Mouse (Mus musculus): ENCODE data around the gene Mapk13. TPM values are rescaled to one million over a fixed set of nuclear protein-coding genes. Genes with fewer than 3 reads are reported as not detected.
"Not testable (repeated sequence)": the region's sequence is repeated elsewhere in the genome, so short reads cannot be mapped to it uniquely, and the experiment has no call there.

The Mapk13 gene
- polyA plus RNA-seq, 1 experiment from 2014 or later: 130 TPM

DNA sequence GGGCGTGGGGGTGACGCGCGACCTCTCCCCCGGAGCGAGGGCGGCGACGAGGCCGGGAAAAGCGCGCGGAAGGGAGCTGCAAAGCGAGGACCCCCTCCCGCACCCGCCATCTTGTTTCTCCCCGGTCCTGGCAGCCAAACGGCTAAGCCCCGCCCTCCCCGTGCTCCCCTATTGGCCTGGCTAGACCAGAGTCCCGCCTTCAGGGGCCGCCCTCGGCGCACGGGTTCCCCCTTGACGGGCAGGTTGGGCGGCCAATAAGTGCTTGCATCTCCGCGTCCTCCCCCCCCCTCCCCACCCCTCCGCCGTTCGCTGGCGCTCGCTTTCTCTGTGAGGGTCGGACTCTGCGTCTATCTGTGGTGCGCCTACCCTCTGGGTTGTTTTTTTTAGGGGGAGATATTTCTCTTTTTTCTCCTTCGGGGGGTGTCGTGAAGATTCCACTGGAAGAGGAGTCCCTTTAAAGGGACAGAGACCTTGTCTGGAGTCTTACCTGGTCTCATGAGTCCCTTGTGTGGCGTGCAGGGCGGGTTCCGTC is 32.4 kb downstream of the Mapk13 start:
- 0% methylated on average over 33 of the region's 42 CpGs for WGBS
- Histone ChIP-seq H3K27ac (peak overlapping the region; percentile 99), H3K4me3 (peak overlapping the region; percentile 79), H3K4me1 (peaks cover 29% of the 10 kb centered on the region), H3K9ac (peak overlapping the region; percentile 99), H3K27me3 (no peaks in the 10 kb centered on the region), H3K36me3 (peaks cover 14% of the 10 kb centered on the region), H3K4me2 (peak overlapping the region; percentile 55), H3K9me3 (no peaks in the 10 kb centered on the region)
- peak; percentile 97 for ATAC-seq (ENCODE audit: insufficient number of reproducible peaks, low FRiP score, low TSS enrichment, low read depth)

DNA sequence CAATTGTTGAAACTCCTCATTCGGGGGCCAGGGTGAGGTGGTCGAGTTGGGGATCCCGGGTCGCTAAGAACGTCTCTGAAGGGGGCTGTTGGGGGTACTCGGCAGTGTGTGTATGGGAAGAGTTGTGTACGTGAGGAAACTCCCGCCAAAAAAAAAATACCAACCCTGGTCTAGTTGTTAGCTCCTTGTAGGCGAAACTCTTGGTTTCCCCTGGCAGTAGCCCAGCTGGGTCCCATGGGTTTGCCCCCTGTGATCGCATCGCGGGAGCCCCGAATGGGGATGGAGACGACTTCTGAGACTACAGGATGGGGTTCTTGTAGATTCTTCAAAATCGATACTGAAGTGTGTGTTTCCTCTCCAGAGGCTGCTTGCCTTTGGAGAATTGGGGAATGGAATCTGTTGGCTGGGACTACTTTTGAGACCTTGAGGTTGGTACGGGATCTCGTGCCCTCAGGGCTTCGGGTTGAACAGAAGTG is 32.9 kb downstream of the Mapk13 start:
- Histone ChIP-seq H3K4me1 (peaks cover 29% of the 10 kb centered on the region), H3K27ac (no peak overlapping the region), H3K9me3 (no peaks in the 10 kb centered on the region), H3K36me3 (peaks cover 19% of the 10 kb centered on the region), H3K9ac (peak overlapping the region; percentile 41), H3K4me3 (peak overlapping the region; percentile 79), H3K4me2 (peak overlapping the region; percentile 55), H3K27me3 (no peaks in the 10 kb centered on the region)
- WGBS: 1% methylated on average over 18 of the region's 18 CpGs
- no peak; the same call in 1 of the 2 replicates for ATAC-seq (ENCODE audit: insufficient number of reproducible peaks, low FRiP score, low TSS enrichment, low read depth)

DNA sequence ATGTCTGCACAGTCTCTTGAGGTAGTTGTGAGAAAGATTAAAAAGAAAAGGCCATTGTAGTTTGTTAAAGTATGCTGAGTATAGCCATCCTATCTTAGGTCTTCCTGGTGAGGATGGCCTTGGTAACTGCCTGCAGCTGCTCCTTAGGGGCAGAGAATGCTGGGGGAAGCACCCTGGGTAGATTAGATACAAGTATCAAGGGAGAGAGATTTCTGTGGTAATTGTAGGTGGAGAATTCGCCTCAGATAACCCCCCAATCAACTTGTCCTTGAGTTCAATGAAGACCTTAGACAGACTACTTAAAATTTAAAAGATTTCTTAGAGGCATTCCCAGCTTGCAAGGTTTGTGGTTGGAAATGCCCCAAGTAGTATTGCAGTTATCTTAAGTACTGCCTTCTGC is 34.2 kb downstream of the Mapk13 start:
- no peak for ATAC-seq (ENCODE audit: insufficient number of reproducible peaks, low FRiP score, low TSS enrichment, low read depth)
- Histone ChIP-seq H3K4me3 (no peak overlapping the region), H3K27ac (no peak overlapping the region), H3K4me1 (peaks cover 29% of the 10 kb centered on the region), H3K9me3 (no peaks in the 10 kb centered on the region), H3K36me3 (peaks cover 29% of the 10 kb centered on the region), H3K4me2 (no peak overlapping the region), H3K27me3 (no peaks in the 10 kb centered on the region), H3K9ac (no peak overlapping the region)
- WGBS: 86% methylated on average over 1 of the region's 1 CpGs

DNA sequence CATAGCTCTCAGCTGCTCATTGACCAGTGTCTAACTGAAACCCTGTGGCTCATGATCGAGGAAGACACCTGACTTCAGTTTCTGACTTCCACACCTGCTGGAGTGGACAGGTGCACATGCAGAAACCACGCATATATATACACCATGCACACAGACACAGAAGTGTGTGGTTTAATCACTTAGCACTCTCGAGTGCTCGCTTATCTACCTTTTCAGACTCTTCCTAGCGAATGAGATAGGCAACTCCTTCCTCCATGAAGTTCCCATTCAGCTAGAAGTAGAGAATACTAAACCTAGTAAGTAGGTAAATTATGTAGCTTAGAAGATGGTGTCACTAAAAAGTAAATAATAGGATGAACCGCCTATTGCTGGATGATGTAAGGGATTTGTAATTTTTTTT is 35.9 kb downstream of the Mapk13 start:
- H3K27me3 ChIP-seq: no peaks in the 10 kb centered on the region
- no peak overlapping the region for H3K4me2 ChIP-seq
- WGBS: 93% methylated on average over 6 of the region's 6 CpGs
- no peak for ATAC-seq (ENCODE audit: insufficient number of reproducible peaks, low FRiP score, low TSS enrichment, low read depth)
- H3K9me3 ChIP-seq: no peaks in the 10 kb centered on the region
- peaks cover 43% of the 10 kb centered on the region for H3K36me3 ChIP-seq
- H3K4me1 ChIP-seq: peaks cover 20% of the 10 kb centered on the region
- no peak overlapping the region for H3K27ac ChIP-seq
- no peak overlapping the region for H3K4me3 ChIP-seq
- no peak overlapping the region for H3K9ac ChIP-seq

DNA sequence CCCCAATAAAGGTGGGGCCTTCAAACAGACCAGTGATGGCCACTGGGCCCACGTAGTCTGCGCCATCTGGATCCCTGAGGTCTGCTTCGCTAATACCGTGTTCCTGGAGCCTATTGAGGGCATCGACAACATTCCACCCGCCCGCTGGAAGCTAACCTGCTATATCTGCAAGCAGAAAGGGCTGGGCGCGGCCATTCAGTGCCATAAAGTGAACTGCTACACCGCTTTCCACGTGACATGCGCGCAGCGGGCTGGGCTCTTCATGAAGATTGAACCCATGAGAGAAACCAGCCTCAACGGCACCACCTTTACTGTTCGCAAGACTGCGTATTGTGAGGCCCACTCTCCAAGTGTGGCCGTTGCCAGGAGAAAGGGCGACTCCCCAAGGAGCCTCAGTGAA is 37.7 kb downstream of the Mapk13 start:
- H3K4me3 ChIP-seq: no peak overlapping the region
- H3K9ac ChIP-seq: no peak overlapping the region
- 96% methylated on average over 19 of the region's 19 CpGs for WGBS
- H3K9me3 ChIP-seq: no peaks in the 10 kb centered on the region
- H3K27ac ChIP-seq: no peak overlapping the region
- H3K4me2 ChIP-seq: no peak overlapping the region
- no peaks in the 10 kb centered on the region for H3K27me3 ChIP-seq
- peaks cover 60% of the 10 kb centered on the region for H3K36me3 ChIP-seq
- ATAC-seq (ENCODE audit: insufficient number of reproducible peaks, low FRiP score, low TSS enrichment, low read depth): no peak
- H3K4me1 ChIP-seq: peaks cover 13% of the 10 kb centered on the region

DNA sequence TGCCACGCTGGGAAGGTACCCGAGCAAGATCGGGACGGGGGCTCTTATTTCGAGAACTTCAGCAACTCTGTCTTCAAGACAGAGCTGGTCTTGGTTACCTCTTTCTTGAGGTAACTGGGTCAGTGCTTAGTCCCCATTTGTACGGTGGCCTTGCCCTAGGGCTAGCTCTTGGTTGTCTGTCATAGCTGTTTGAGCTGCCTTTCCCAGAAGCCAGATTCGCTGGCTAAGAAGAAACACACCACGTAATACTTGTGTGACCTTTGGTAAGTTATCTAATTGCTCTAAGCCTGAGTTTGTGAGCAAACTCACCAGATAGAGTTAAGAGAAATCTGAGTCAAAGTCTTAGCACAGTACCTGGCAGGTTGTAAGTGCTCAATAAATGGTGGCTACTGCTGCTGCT is 39.6 kb downstream of the Mapk13 start:
- no peaks in the 10 kb centered on the region for H3K4me1 ChIP-seq
- H3K27ac ChIP-seq: no peak overlapping the region
- H3K9me3 ChIP-seq: no peaks in the 10 kb centered on the region
- no peak overlapping the region for H3K4me3 ChIP-seq
- H3K36me3 ChIP-seq: peaks cover 79% of the 10 kb centered on the region
- no peak overlapping the region for H3K4me2 ChIP-seq
- no peak overlapping the region for H3K9ac ChIP-seq
- 96% methylated on average over 8 of the region's 8 CpGs for WGBS
- H3K27me3 ChIP-seq: no peaks in the 10 kb centered on the region
- no peak for ATAC-seq (ENCODE audit: insufficient number of reproducible peaks, low FRiP score, low TSS enrichment, low read depth)

DNA sequence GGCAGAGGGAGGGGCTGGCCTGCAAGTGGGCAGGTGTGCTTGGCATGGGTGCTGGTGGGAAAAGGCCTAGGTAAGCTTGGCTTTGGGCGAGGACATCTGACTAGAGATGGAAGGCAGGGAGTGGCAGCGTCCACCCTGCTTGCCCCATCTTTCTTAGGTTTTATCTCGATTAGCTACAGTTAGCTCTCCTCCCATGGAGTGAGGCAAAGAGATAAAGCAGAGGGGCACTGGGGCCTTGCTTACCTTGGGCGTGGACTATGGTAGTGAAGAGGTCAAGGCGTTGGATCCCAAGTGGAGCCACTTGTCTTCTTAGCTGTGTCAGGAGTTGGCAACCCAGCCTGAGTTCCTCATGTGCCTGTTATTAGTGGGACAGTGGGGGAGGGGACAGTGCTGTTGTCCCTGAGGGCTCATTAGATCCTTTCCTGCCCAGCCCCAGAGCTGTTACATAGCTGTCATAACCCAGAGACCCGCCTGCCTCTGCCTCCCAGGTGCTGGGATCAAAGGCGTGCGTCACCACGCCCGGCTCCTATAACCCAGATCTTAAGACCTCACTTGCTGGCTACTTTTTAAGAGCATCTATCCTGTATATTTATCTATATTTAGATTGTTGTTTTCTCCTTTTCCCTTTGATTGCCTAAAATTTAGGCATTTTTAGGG is 40.2 kb downstream of the Mapk13 start:
- H3K36me3 ChIP-seq: peaks cover 84% of the 10 kb centered on the region
- no peaks in the 10 kb centered on the region for H3K27me3 ChIP-seq
- no peak for ATAC-seq (ENCODE audit: insufficient number of reproducible peaks, low FRiP score, low TSS enrichment, low read depth)
- H3K4me1 ChIP-seq: no peaks in the 10 kb centered on the region
- no peak overlapping the region for H3K4me2 ChIP-seq
- H3K9ac ChIP-seq: no peak overlapping the region
- no peak overlapping the region for H3K27ac ChIP-seq
- no peak overlapping the region for H3K4me3 ChIP-seq
- WGBS: 92% methylated on average over 10 of the region's 10 CpGs
- H3K9me3 ChIP-seq: no peaks in the 10 kb centered on the region

DNA sequence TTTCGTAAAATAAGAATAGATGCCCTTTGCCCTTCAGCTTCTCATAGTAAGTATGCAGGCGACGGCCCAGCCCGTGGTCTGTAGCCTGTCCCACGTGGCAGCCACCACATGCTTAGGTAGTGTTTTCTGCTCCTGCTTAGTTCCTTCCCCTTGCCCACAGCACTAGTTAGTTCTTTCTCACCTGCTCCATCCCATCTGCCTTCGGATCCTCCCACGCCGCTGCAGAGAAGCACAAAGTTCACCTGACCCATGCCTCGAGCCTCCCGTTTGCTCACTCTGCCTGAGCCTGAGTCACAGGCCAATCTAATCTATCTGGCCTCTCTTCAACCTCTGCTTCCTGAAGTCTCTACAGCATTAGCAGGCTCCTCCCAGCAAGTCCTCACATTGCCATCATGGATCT is 43.2 kb downstream of the Mapk13 start:
- H3K36me3 ChIP-seq: peaks cover 91% of the 10 kb centered on the region
- WGBS: 95% methylated on average over 10 of the region's 10 CpGs

DNA sequence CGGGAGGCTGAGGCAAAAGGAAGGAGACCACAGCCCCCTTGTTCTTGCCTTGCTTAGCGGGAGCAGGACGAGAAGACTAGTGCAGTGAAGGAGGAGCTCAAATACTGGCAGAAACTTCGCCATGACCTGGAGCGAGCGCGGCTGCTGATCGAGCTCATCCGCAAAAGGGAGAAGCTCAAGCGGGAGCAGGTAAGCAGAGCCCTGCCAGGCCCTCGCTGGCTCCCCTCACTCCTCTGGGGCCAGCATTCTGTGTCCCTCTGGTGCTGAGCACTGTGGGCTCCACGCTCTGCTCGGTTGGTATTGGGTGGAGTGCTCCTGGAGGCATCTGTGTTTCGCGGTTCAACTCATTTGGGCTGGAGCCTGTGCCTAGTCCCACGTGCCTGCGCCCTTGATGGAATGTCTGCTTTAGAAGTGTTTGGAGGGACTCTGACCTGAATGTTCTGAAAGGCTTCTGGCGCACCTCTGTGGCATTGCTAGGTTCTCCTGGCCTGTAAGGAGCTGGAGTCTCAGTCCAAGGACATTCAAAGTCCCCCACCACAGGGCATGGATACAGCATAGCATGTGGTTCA is 45.5 kb downstream of the Mapk13 start:
- no peak overlapping the region for H3K27ac ChIP-seq
- no peaks in the 10 kb centered on the region for H3K27me3 ChIP-seq
- H3K36me3 ChIP-seq: peaks cover 95% of the 10 kb centered on the region
- H3K9me3 ChIP-seq: no peaks in the 10 kb centered on the region
- no peaks in the 10 kb centered on the region for H3K4me1 ChIP-seq
- no peak overlapping the region for H3K9ac ChIP-seq
- no peak for ATAC-seq (ENCODE audit: insufficient number of reproducible peaks, low FRiP score, low TSS enrichment, low read depth)
- no peak overlapping the region for H3K4me2 ChIP-seq
- WGBS: 92% methylated on average over 18 of the region's 18 CpGs
- no peak overlapping the region for H3K4me3 ChIP-seq

More for the DNA sequence above, 43.2 kb downstream of the Mapk13 start:
- H3K9me3 ChIP-seq: no peaks in the 10 kb centered on the region
- no peaks in the 10 kb centered on the region for H3K4me1 ChIP-seq
- H3K4me2 ChIP-seq: no peak overlapping the region
- no peak overlapping the region for H3K4me3 ChIP-seq
- H3K9ac ChIP-seq: no peak overlapping the region
- H3K27me3 ChIP-seq: no peaks in the 10 kb centered on the region
- no peak overlapping the region for H3K27ac ChIP-seq
- no peak for ATAC-seq (ENCODE audit: insufficient number of reproducible peaks, low FRiP score, low TSS enrichment, low read depth)

DNA sequence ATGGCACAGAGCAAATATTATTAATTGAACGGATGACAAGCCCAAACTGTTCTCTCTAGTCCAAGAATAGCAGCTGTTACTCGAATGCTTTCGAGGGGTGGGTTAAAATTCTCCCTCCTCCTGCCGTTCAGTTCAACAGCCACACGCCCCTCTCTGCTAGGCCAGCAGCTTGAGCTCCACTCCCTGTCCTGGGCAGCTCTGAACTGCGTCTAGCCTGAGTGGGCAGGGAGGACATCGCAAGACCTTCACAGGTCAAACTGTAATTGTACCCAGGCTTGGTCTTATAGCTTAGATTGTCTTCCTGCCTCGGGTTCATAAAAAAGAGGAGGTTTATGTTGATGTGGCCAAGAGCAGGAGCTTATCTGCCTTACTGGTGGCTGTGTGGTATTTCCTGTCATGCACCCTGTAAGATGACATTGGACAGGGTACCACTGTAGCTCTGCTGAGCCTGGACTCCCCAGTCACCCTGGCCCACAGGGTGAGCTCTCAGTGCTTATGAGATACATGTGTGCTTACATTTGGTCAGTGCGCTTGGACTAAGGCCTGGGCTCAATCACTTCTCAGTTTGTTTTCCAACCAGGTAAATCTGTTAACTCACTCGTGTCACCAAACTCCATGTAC is 46.4 kb downstream of the Mapk13 start:
- Histone ChIP-seq H3K4me3 (no peak overlapping the region), H3K4me2 (no peak overlapping the region), H3K9ac (no peak overlapping the region), H3K27me3 (no peaks in the 10 kb centered on the region), H3K4me1 (no peaks in the 10 kb centered on the region), H3K9me3 (no peaks in the 10 kb centered on the region), H3K36me3 (peaks cover 92% of the 10 kb centered on the region), H3K27ac (no peak overlapping the region)
- WGBS: 78% methylated on average over 10 of the region's 10 CpGs
- ATAC-seq (ENCODE audit: insufficient number of reproducible peaks, low FRiP score, low TSS enrichment, low read depth): no peak

DNA sequence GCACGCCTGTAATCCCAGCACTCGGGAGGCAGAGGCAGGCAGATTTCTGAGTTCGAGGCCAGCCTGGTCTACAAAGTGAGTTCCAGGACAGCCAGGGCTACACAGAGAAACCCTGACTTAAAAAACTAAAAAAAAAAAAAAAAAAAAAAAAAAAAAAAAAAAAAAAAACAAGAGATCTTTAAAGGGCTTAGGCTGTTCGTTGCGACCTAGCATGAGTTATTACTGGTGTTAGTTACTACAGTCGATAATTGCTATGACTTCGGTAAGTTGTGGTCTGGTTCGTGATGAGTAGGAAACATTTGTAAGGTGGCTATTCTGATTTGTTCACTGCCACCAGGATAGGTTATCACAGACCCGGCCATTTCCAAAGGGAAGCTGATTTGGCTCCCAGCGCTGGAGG is 47.2 kb downstream of the Mapk13 start:
- H3K9me3 ChIP-seq; H3K27ac ChIP-seq; H3K4me3 ChIP-seq; H3K4me1 ChIP-seq; H3K9ac ChIP-seq; H3K4me2 ChIP-seq; ATAC-seq (ENCODE audit: insufficient number of reproducible peaks, low FRiP score, low TSS enrichment, low read depth); H3K27me3 ChIP-seq: not testable (repeated sequence)
- 91% methylated on average over 10 of the region's 10 CpGs for WGBS
- peaks cover 92% of the 10 kb centered on the region for H3K36me3 ChIP-seq

Measured in limb, embryonic 15.5 days (tissue).